Mouse (Mus musculus): Measurements from ENCODE around the gene Mllt10. TPM values are rescaled to one million over a fixed set of nuclear protein-coding genes. Genes with fewer than 3 reads are reported as not detected.
A peak's percentile ranks its signal among the peaks of the same experiment; 100 is the strongest.

Gene Mllt10
- polyA plus RNA-seq, 1 experiment = 433 TPM

GRCm38 (mm10) chr2:18053951-18054530, 996 bp upstream of the Mllt10 start:
- TF ChIP-seq POLR2A (IDR thresholded peaks at IDR 0.05; ENCODE audit: insufficient read depth, low read depth, low read length) = no peak
- TF ChIP-seq CTCF (IDR thresholded peaks at IDR 0.05; ENCODE audit: insufficient read depth, low read depth, low read length) = no peak
- Histone ChIP-seq H3K4me3 (ENCODE audit: insufficient read depth, low read depth, low read length) (no peak overlapping the region), H3K27ac (ENCODE audit: insufficient read depth, low read depth, low read length) (no peak overlapping the region), H3K4me1 (ENCODE audit: control insufficient read depth, insufficient read depth, low read length) (peaks cover 4% of the 10 kb centered on the region; the same call in 1 of the 2 replicates)
- WGBS = 65% methylated on average over 2 of the region's 2 CpGs

- TF ChIP-seq CTCF (IDR thresholded peaks at IDR 0.05; ENCODE audit: insufficient read depth, low read depth, low read length) (no peak), POLR2A (IDR thresholded peaks at IDR 0.05; ENCODE audit: insufficient read depth, low read depth, low read length) (0 out of 2 replicates have a peak, but pooled peaks have one; percentile 35)
- H3K4me1 ChIP-seq (ENCODE audit: control insufficient read depth, insufficient read depth, low read length) = no peaks in the 10 kb centered on the region
- peak overlapping the region; percentile 73 for H3K4me3 ChIP-seq (ENCODE audit: insufficient read depth, low read depth, low read length)
- H3K27ac ChIP-seq (ENCODE audit: insufficient read depth, low read depth, low read length) = peak overlapping the region; percentile 84
- WGBS = 1% methylated on average over 55 of the region's 66 CpGs
Measured at GRCm38 (mm10) chr2:18055929-18056785, 1.1 kb downstream of the Mllt10 start.

GRCm38 (mm10) chr2:18056786-18057255, 1.8 kb downstream of the Mllt10 start:
- WGBS = 1% methylated on average over 45 of the region's 50 CpGs
- H3K4me1 ChIP-seq (ENCODE audit: control insufficient read depth, insufficient read depth, low read length) = no peaks in the 10 kb centered on the region
- H3K27ac ChIP-seq (ENCODE audit: insufficient read depth, low read depth, low read length) = peak overlapping the region; percentile 35
- peak overlapping the region; percentile 73 for H3K4me3 ChIP-seq (ENCODE audit: insufficient read depth, low read depth, low read length)
- no peak for TF ChIP-seq CTCF (IDR thresholded peaks at IDR 0.05; ENCODE audit: insufficient read depth, low read depth, low read length)
- peak; percentile 58; the same call in 1 of the 2 replicates for TF ChIP-seq POLR2A (IDR thresholded peaks at IDR 0.05; ENCODE audit: insufficient read depth, low read depth, low read length)

GRCm38 (mm10) chr2:18057336-18058145, 2.5 kb downstream of the Mllt10 start:
- Histone ChIP-seq H3K27ac (ENCODE audit: insufficient read depth, low read depth, low read length) (peak overlapping the region; percentile 35), H3K4me3 (ENCODE audit: insufficient read depth, low read depth, low read length) (peak overlapping the region; percentile 73), H3K4me1 (ENCODE audit: control insufficient read depth, insufficient read depth, low read length) (no peaks in the 10 kb centered on the region)
- TF ChIP-seq CTCF (IDR thresholded peaks at IDR 0.05; ENCODE audit: insufficient read depth, low read depth, low read length) = no peak
- WGBS = 1% methylated on average over 48 of the region's 48 CpGs

- H3K27ac ChIP-seq (ENCODE audit: insufficient read depth, low read depth, low read length) = no peak overlapping the region
- 45% methylated on average over 9 of the region's 9 CpGs for WGBS
Measured at GRCm38 (mm10) chr2:18058146-18058708, 3.2 kb downstream of the Mllt10 start.

GRCm38 (mm10) chr2:18059063-18059462, 4.0 kb downstream of the Mllt10 start:
- whole genome bisulfite sequencing = 90% methylated on average over 2 of the region's 2 CpGs
- Histone ChIP-seq H3K4me1 (ENCODE audit: control insufficient read depth, insufficient read depth, low read length) (no peaks in the 10 kb centered on the region), H3K27ac (ENCODE audit: insufficient read depth, low read depth, low read length) (no peak overlapping the region), H3K4me3 (ENCODE audit: insufficient read depth, low read depth, low read length) (no peak overlapping the region)
- TF ChIP-seq POLR2A (IDR thresholded peaks at IDR 0.05; ENCODE audit: insufficient read depth, low read depth, low read length) = no peak
- no peak for TF ChIP-seq CTCF (IDR thresholded peaks at IDR 0.05; ENCODE audit: insufficient read depth, low read depth, low read length)

More at GRCm38 (mm10) chr2:18058146-18058708, 3.2 kb downstream of the Mllt10 start:
- Histone ChIP-seq H3K4me1 (ENCODE audit: control insufficient read depth, insufficient read depth, low read length) (no peaks in the 10 kb centered on the region), H3K4me3 (ENCODE audit: insufficient read depth, low read depth, low read length) (no peak overlapping the region)
- TF ChIP-seq CTCF (IDR thresholded peaks at IDR 0.05; ENCODE audit: insufficient read depth, low read depth, low read length) (no peak), POLR2A (IDR thresholded peaks at IDR 0.05; ENCODE audit: insufficient read depth, low read depth, low read length) (no peak)

GRCm38 (mm10) chr2:18059891-18060290, 4.9 kb downstream of the Mllt10 start:
- Histone ChIP-seq H3K4me1 (ENCODE audit: control insufficient read depth, insufficient read depth, low read length) (no peaks in the 10 kb centered on the region), H3K27ac (ENCODE audit: insufficient read depth, low read depth, low read length) (no peak overlapping the region), H3K4me3 (ENCODE audit: insufficient read depth, low read depth, low read length) (no peak overlapping the region)
- TF ChIP-seq CTCF (IDR thresholded peaks at IDR 0.05; ENCODE audit: insufficient read depth, low read depth, low read length) = no peak
- no peak for TF ChIP-seq POLR2A (IDR thresholded peaks at IDR 0.05; ENCODE audit: insufficient read depth, low read depth, low read length)
- WGBS = 95% methylated on average over 1 of the region's 1 CpGs

GRCm38 (mm10) chr2:18060396-18060795, 5.4 kb downstream of the Mllt10 start:
- Histone ChIP-seq H3K4me3 (ENCODE audit: insufficient read depth, low read depth, low read length) (no peak overlapping the region), H3K27ac (ENCODE audit: insufficient read depth, low read depth, low read length) (no peak overlapping the region), H3K4me1 (ENCODE audit: control insufficient read depth, insufficient read depth, low read length) (peaks cover 1% of the 10 kb centered on the region; the same call in 1 of the 2 replicates)
- WGBS = 94% methylated on average over 1 of the region's 1 CpGs
- TF ChIP-seq POLR2A (IDR thresholded peaks at IDR 0.05; ENCODE audit: insufficient read depth, low read depth, low read length) = no peak
- TF ChIP-seq CTCF (IDR thresholded peaks at IDR 0.05; ENCODE audit: insufficient read depth, low read depth, low read length) = no peak
